Mouse (Mus musculus): ENCODE results near the gene Pde4d.

DNA sequence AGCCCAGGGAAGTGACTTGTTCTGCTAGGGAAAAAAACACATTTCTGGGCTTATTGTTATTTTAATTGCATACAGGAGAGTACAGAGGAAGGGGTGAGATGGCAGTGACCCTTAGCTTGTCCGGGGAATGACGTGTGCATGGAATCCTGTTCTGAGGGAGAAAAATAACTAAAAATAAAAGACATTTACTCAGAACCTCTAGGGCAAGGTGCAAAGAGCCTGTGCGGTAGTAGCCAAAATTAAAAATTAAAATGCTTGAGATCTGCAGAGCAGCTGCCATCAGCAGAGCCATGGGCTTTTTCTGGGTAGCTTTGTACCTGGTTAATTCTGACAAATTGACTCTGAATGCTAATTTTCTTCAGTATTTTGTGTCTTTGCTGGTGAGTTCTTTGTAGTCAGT, 322.6 kb downstream of the Pde4d start:
- TF ChIP-seq CTCF (IDR thresholded peaks at IDR 0.05; ENCODE audit: extremely low read depth, insufficient read depth, low read length) (no peak), POLR2A (IDR thresholded peaks at IDR 0.05; ENCODE audit: extremely low read depth, insufficient read depth, low read length) (no peak)
